Mouse (Mus musculus) frontal cortex, adult (tissue): ENCODE measurements around the gene Cwc22.

Experiments
- ATAC-seq: cut with Nextera tagmentation; 2 replicates; pipeline ENCODE4 v1.9.2; 2017; ENCODE audit warnings: mild to moderate bottlenecking, moderate library complexity, mixed read lengths; ENCODE audit not compliant: low TSS enrichment

The Cwc22 gene

GRCm38 (mm10) chr2:77945596-77946485, at the start of gene Cwc22:
Gene Cwc22 (minus strand): TSS chr2:77946375.
- peak; percentile 95 for ATAC-seq

GRCm38 (mm10) chr2:77993727-77994401, 47.7 kb upstream of the Cwc22 start:
- no peak for ATAC-seq

GRCm38 (mm10) chr2:77992951-77993604, 46.9 kb upstream of the Cwc22 start:
- ATAC-seq = no peak; the same call in 1 of the 2 replicates

- ATAC-seq = no peak
Observed at GRCm38 (mm10) chr2:77990820-77991219, 44.6 kb upstream of the Cwc22 start.

GRCm38 (mm10) chr2:77990121-77990520, 43.9 kb upstream of the Cwc22 start:
- ATAC-seq = no peak

GRCm38 (mm10) chr2:77989390-77989789, 43.2 kb upstream of the Cwc22 start:
- no peak for ATAC-seq

- no peak for ATAC-seq
Observed at GRCm38 (mm10) chr2:77985991-77986730, 40.0 kb upstream of the Cwc22 start.

- ATAC-seq = no peak
Observed at GRCm38 (mm10) chr2:77984209-77984608, 38.0 kb upstream of the Cwc22 start.

GRCm38 (mm10) chr2:77981826-77982225, 35.7 kb upstream of the Cwc22 start:
- no peak for ATAC-seq

- ATAC-seq = no peak
Observed at GRCm38 (mm10) chr2:77980696-77981095, 34.5 kb upstream of the Cwc22 start.

- no peak for ATAC-seq
Observed at GRCm38 (mm10) chr2:77979519-77979918, 33.3 kb upstream of the Cwc22 start.

GRCm38 (mm10) chr2:77979081-77979480, 32.9 kb upstream of the Cwc22 start:
- ATAC-seq = no peak

GRCm38 (mm10) chr2:77978256-77978655, 32.1 kb upstream of the Cwc22 start:
- no peak for ATAC-seq

- no peak for ATAC-seq
Observed at GRCm38 (mm10) chr2:77976321-77976920, 30.2 kb upstream of the Cwc22 start.

GRCm38 (mm10) chr2:77975606-77976005, 29.4 kb upstream of the Cwc22 start:
- ATAC-seq = peak; percentile 76

GRCm38 (mm10) chr2:77974986-77975385, 28.8 kb upstream of the Cwc22 start:
- no peak for ATAC-seq

GRCm38 (mm10) chr2:77974366-77974765, 28.2 kb upstream of the Cwc22 start:
- peak; percentile 59 for ATAC-seq

- ATAC-seq = no peak
Observed at GRCm38 (mm10) chr2:77973296-77973695, 27.1 kb upstream of the Cwc22 start.

GRCm38 (mm10) chr2:77972541-77972940, 26.4 kb upstream of the Cwc22 start:
- no peak for ATAC-seq

- no peak for ATAC-seq
Observed at GRCm38 (mm10) chr2:77971871-77972270, 25.7 kb upstream of the Cwc22 start.

- no peak for ATAC-seq
Observed at GRCm38 (mm10) chr2:77971361-77971760, 25.2 kb upstream of the Cwc22 start.
